Mouse (Mus musculus): ENCODE data around the gene Mtcl1.

The Mtcl1 gene

GRCm38 (mm10) chr17:66364525-66365292 is 84.8 kb downstream of the Mtcl1 start:
- in situ Hi-C loops (cut with MboI, MseI) = no loop called here

- in situ Hi-C loops (cut with MboI, MseI) = no loop called here
Observed at GRCm38 (mm10) chr17:66363852-66364524, 85.6 kb downstream of the Mtcl1 start.

- in situ Hi-C loops (cut with MboI, MseI) = no loop called here
Observed at GRCm38 (mm10) chr17:66362287-66363016, 87.1 kb downstream of the Mtcl1 start.

- in situ Hi-C loops (cut with MboI, MseI) = no loop called here
Observed at GRCm38 (mm10) chr17:66358026-66358978, 91.2 kb downstream of the Mtcl1 start.

- in situ Hi-C loops (cut with MboI, MseI) = no loop called here
Observed at GRCm38 (mm10) chr17:66357171-66358025, 92.2 kb downstream of the Mtcl1 start.

GRCm38 (mm10) chr17:66353907-66354306 is 95.6 kb downstream of the Mtcl1 start:
- in situ Hi-C loops (cut with MboI, MseI) = no loop called here

- in situ Hi-C loops (cut with MboI, MseI) = no loop called here
Observed at GRCm38 (mm10) chr17:66352847-66353643, 96.5 kb downstream of the Mtcl1 start.

GRCm38 (mm10) chr17:66352219-66352618 is 97.3 kb downstream of the Mtcl1 start:
- in situ Hi-C loops (cut with MboI, MseI) = no loop called here

- in situ Hi-C loops (cut with MboI, MseI) = no loop called here
Observed at GRCm38 (mm10) chr17:66350689-66351088, 98.9 kb downstream of the Mtcl1 start.

GRCm38 (mm10) chr17:66350127-66350526 is 99.4 kb downstream of the Mtcl1 start:
- in situ Hi-C loops (cut with MboI, MseI) = no loop called here

- in situ Hi-C loops (cut with MboI, MseI) = no loop called here
Observed at GRCm38 (mm10) chr17:66346378-66346777, 103.2 kb downstream of the Mtcl1 start.

- in situ Hi-C loops (cut with MboI, MseI) = no loop called here
Observed at GRCm38 (mm10) chr17:66345680-66346079, 103.9 kb downstream of the Mtcl1 start.

GRCm38 (mm10) chr17:66342932-66343331 is 106.6 kb downstream of the Mtcl1 start:
- in situ Hi-C loops (cut with MboI, MseI) = no loop called here

GRCm38 (mm10) chr17:66341670-66342069 is 107.9 kb downstream of the Mtcl1 start:
- in situ Hi-C loops (cut with MboI, MseI) = no loop called here

GRCm38 (mm10) chr17:66340798-66341197 is 108.8 kb downstream of the Mtcl1 start:
- in situ Hi-C loops (cut with MboI, MseI) = no loop called here

GRCm38 (mm10) chr17:66337929-66338328 is 111.6 kb downstream of the Mtcl1 start:
- in situ Hi-C loops (cut with MboI, MseI) = no loop called here

- in situ Hi-C loops (cut with MboI, MseI) = no loop called here
Observed at GRCm38 (mm10) chr17:66335568-66335967, 114.0 kb downstream of the Mtcl1 start.

- in situ Hi-C loops (cut with MboI, MseI) = loop anchor here (5.0 kb wide), 1 partner anchor 53 kb away; no protein-coding TSS in a partner anchor
Observed at GRCm38 (mm10) chr17:66334894-66335293, 114.7 kb downstream of the Mtcl1 start.

- in situ Hi-C loops (cut with MboI, MseI) = loop anchor here (5.0 kb wide), 1 partner anchor 49 kb away; no protein-coding TSS in a partner anchor
Observed at GRCm38 (mm10) chr17:66331207-66331606, 118.3 kb downstream of the Mtcl1 start.

Data from regulatory T cell (primary cell).